Mouse (Mus musculus): ENCODE data around the gene Btbd10. TPM values are rescaled to one million over a fixed set of nuclear protein-coding genes. Genes with fewer than 3 reads are reported as not detected.

Btbd10 gene
- polyA plus RNA-seq, 1 experiment: 2.9 TPM

DNA sequence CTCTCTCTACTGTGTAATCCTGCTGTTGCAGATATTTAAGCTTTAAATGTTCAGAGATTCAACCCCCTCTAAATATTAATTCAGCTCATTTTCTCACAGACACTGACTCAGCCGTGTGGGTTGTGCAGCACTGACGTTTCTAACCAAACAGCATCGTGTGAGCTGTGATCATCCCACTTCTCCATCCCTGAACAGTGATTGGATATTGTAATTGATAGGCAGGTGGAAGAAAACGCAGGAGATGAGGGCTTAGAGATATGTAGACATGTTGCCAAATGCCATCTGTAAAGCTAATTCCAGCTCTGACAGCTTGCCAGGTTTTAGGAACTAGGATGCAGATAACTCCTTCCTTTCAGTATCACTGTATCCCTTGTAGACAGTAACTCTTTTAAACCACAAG, 21.9 kb downstream of the Btbd10 start:
- TF ChIP-seq POLR2A (IDR thresholded peaks at IDR 0.05; ENCODE audit: low read depth, low read length): no peak
- no peak for TF ChIP-seq CTCF (IDR thresholded peaks at IDR 0.05; ENCODE audit: extremely low read depth, insufficient read length, insufficient replicate concordance, low read depth, low read length)
- Histone ChIP-seq H3K4me3 (ENCODE audit: low read depth, low read length) (no peak overlapping the region), H3K4me1 (ENCODE audit: control insufficient read depth, insufficient read depth, insufficient read length, low read length) (no peaks in the 10 kb centered on the region), H3K27ac (ENCODE audit: insufficient read depth, low read depth, low read length) (no peak overlapping the region), H3K27me3 (ENCODE audit: control insufficient read depth, insufficient read depth, low read length) (no peaks in the 10 kb centered on the region), H3K36me3 (ENCODE audit: control insufficient read depth, insufficient read depth, low read length) (no peaks in the 10 kb centered on the region)
- 24% methylated on average over 4 of the region's 4 CpGs for WGBS

GRCm38 (mm10) chr7:113335250-113335649, 33.9 kb downstream of the Btbd10 start:
- 92% methylated on average over 8 of the region's 8 CpGs for WGBS
- TF ChIP-seq POLR2A (IDR thresholded peaks at IDR 0.05; ENCODE audit: low read depth, low read length) (no peak), CTCF (IDR thresholded peaks at IDR 0.05; ENCODE audit: extremely low read depth, insufficient read length, insufficient replicate concordance, low read depth, low read length) (no peak)
- H3K27ac ChIP-seq (ENCODE audit: insufficient read depth, low read depth, low read length): no peak overlapping the region
- H3K4me3 ChIP-seq (ENCODE audit: low read depth, low read length): no peak overlapping the region
- no peaks in the 10 kb centered on the region for H3K4me1 ChIP-seq (ENCODE audit: control insufficient read depth, insufficient read depth, insufficient read length, low read length)
- H3K27me3 ChIP-seq (ENCODE audit: control insufficient read depth, insufficient read depth, low read length): no peaks in the 10 kb centered on the region
- H3K36me3 ChIP-seq (ENCODE audit: control insufficient read depth, insufficient read depth, low read length): peaks cover 2% of the 10 kb centered on the region; the same call in 1 of the 2 replicates

DNA sequence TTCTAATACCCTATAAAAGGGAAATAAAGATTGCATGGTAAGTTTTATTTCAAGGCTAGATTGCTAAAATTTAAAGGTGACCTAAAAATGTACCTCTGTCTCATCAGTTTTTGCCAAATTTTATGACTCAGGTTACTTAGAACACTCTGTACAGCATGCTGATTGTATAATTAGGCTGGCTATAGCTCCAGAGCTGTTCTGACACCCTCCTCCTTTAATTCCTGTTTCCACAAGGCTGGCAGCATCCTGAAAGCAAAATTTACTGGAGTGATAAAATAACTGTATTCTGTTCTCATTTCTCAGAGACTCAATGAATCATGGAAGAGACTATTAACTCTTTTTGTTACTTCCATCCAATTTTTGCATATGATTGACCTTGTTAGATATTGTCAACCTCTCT, 35.2 kb downstream of the Btbd10 start:
- Histone ChIP-seq H3K27ac (ENCODE audit: insufficient read depth, low read depth, low read length) (no peak overlapping the region), H3K27me3 (ENCODE audit: control insufficient read depth, insufficient read depth, low read length) (no peaks in the 10 kb centered on the region), H3K4me3 (ENCODE audit: low read depth, low read length) (no peak overlapping the region), H3K36me3 (ENCODE audit: control insufficient read depth, insufficient read depth, low read length) (peaks cover 2% of the 10 kb centered on the region; the same call in 1 of the 2 replicates), H3K4me1 (ENCODE audit: control insufficient read depth, insufficient read depth, insufficient read length, low read length) (no peaks in the 10 kb centered on the region)
- no peak for TF ChIP-seq CTCF (IDR thresholded peaks at IDR 0.05; ENCODE audit: extremely low read depth, insufficient read length, insufficient replicate concordance, low read depth, low read length)
- TF ChIP-seq POLR2A (IDR thresholded peaks at IDR 0.05; ENCODE audit: low read depth, low read length): no peak

GRCm38 (mm10) chr7:113320128-113320527, 49.1 kb downstream of the Btbd10 start:
- H3K27ac ChIP-seq (ENCODE audit: insufficient read depth, low read depth, low read length): no peak overlapping the region
- TF ChIP-seq POLR2A (IDR thresholded peaks at IDR 0.05; ENCODE audit: low read depth, low read length) (no peak), CTCF (IDR thresholded peaks at IDR 0.05; ENCODE audit: extremely low read depth, insufficient read length, insufficient replicate concordance, low read depth, low read length) (no peak)
- 32% methylated on average over 1 of the region's 1 CpGs for WGBS

DNA sequence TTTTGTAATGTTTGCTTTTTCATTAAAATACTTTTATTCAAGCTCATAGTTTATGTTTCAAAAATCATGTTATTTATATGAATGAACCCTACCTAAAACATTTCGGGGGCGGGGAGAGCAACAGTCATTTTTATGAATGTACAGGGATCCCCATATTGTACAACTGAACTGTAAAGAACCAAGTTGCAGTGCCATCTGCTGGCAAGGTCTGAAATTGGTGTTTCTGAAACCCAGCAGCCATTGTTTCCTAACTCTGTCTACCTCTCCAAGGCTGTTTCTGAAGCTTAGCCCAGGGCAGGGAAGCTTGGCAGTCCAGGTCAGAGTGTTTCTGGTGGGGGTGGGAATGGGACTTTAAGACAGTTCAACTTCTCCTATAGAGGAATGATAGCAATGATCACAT, 57.4 kb downstream of the Btbd10 start:
- no peak overlapping the region for H3K4me3 ChIP-seq (ENCODE audit: low read depth, low read length)
- H3K36me3 ChIP-seq (ENCODE audit: control insufficient read depth, insufficient read depth, low read length): peaks cover 34% of the 10 kb centered on the region
- TF ChIP-seq CTCF (IDR thresholded peaks at IDR 0.05; ENCODE audit: extremely low read depth, insufficient read length, insufficient replicate concordance, low read depth, low read length) (peak; percentile 44; the same call in 1 of the 2 replicates), POLR2A (IDR thresholded peaks at IDR 0.05; ENCODE audit: low read depth, low read length) (no peak)
- no peak overlapping the region for H3K27ac ChIP-seq (ENCODE audit: insufficient read depth, low read depth, low read length)
- no peaks in the 10 kb centered on the region for H3K4me1 ChIP-seq (ENCODE audit: control insufficient read depth, insufficient read depth, insufficient read length, low read length)
- 25% methylated on average over 2 of the region's 2 CpGs for WGBS
- no peaks in the 10 kb centered on the region for H3K27me3 ChIP-seq (ENCODE audit: control insufficient read depth, insufficient read depth, low read length)

More at GRCm38 (mm10) chr7:113320128-113320527, 49.1 kb downstream of the Btbd10 start:
- Histone ChIP-seq H3K4me1 (ENCODE audit: control insufficient read depth, insufficient read depth, insufficient read length, low read length) (no peaks in the 10 kb centered on the region), H3K36me3 (ENCODE audit: control insufficient read depth, insufficient read depth, low read length) (peaks cover 6% of the 10 kb centered on the region; the same call in 1 of the 2 replicates), H3K27me3 (ENCODE audit: control insufficient read depth, insufficient read depth, low read length) (no peaks in the 10 kb centered on the region), H3K4me3 (ENCODE audit: low read depth, low read length) (no peak overlapping the region)

DNA sequence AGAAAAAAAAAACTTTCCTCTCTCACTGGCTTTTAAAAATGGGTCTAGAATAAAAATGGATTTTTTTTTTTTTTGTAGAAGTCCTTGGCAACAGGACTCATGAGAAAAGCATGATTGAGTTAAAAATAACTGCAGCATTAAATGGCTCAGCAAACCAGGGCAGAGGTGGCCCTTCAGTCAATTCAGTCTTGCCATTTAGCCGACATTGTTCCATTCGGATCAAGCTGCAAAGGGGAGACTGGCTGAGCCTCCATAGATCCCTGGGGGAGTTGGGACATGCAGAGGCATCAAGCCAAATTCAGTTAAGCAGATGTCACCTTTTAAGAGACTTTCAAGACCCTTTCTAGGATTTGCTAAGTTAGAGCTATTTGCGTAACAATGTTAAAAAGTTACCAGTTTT, 59.1 kb downstream of the Btbd10 start:
- H3K27me3 ChIP-seq (ENCODE audit: control insufficient read depth, insufficient read depth, low read length): no peaks in the 10 kb centered on the region
- H3K36me3 ChIP-seq (ENCODE audit: control insufficient read depth, insufficient read depth, low read length): peaks cover 48% of the 10 kb centered on the region
- H3K4me1 ChIP-seq (ENCODE audit: control insufficient read depth, insufficient read depth, insufficient read length, low read length): no peaks in the 10 kb centered on the region
- 86% methylated on average over 3 of the region's 3 CpGs for WGBS
- no peak overlapping the region for H3K4me3 ChIP-seq (ENCODE audit: low read depth, low read length)
- no peak overlapping the region for H3K27ac ChIP-seq (ENCODE audit: insufficient read depth, low read depth, low read length)
- no peak for TF ChIP-seq POLR2A (IDR thresholded peaks at IDR 0.05; ENCODE audit: low read depth, low read length)

- TF ChIP-seq POLR2A (IDR thresholded peaks at IDR 0.05; ENCODE audit: low read depth, low read length): no peak
- no peak for TF ChIP-seq CTCF (IDR thresholded peaks at IDR 0.05; ENCODE audit: extremely low read depth, insufficient read length, insufficient replicate concordance, low read depth, low read length)
- H3K4me3 ChIP-seq (ENCODE audit: low read depth, low read length): no peak overlapping the region
- no peak overlapping the region for H3K27ac ChIP-seq (ENCODE audit: insufficient read depth, low read depth, low read length)
- no peaks in the 10 kb centered on the region for H3K4me1 ChIP-seq (ENCODE audit: control insufficient read depth, insufficient read depth, insufficient read length, low read length)
- peaks cover 61% of the 10 kb centered on the region for H3K36me3 ChIP-seq (ENCODE audit: control insufficient read depth, insufficient read depth, low read length)
- no peaks in the 10 kb centered on the region for H3K27me3 ChIP-seq (ENCODE audit: control insufficient read depth, insufficient read depth, low read length)
- 94% methylated on average over 4 of the region's 4 CpGs for WGBS
Measured at GRCm38 (mm10) chr7:113297813-113298212, 71.4 kb downstream of the Btbd10 start.
